17 mouse cellular contexts compared by ENCODE assay signal in the genomic region with DNA sequence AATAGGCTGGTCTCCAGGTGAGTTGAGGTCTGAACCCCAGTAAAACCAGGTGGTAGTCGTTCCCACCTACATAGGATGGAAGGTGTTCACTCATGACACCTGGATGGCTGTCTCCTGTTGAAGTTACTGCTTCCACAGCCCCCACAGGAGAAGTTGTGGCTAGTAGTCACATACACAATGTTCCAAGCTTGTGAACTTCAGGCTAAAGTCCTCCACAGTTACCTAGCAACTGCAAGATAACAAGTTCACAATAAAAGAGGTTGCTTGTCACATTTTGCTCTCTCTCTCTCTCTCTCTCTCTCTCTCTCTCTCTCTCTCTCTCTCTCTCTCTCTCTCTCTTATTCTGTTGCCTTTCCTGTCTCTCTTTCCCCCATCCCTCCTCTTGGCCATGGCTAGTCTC.
"Had no signal": no experiment of that assay in that cellular context is flagged by ENCODE, and none has a peak within 500 bp of the region (broad histone marks: within the 10 kb centered on the region; RNA-seq: fewer than 3 reads in every experiment).

No protein-coding gene starts in this region.

- H3K27ac ChIP-seq: lung, embryonic 15.5 days; macrophage; midbrain, embryonic 13.5 days; midbrain, embryonic 15.5 days; neural tube, embryonic 12.5 days had no signal

- H3K4me2 ChIP-seq: lung, embryonic 15.5 days; midbrain, embryonic 11.5 days; midbrain, embryonic 13.5 days; midbrain, embryonic 15.5 days; neural tube, embryonic 12.5 days had no signal

- H3K36me3 ChIP-seq: lung, embryonic 15.5 days; midbrain, embryonic 13.5 days; midbrain, embryonic 15.5 days; neural tube, embryonic 12.5 days had no signal

- H3K4me3 ChIP-seq: lung, embryonic 15.5 days; megakaryocyte, embryonic 14.5 days; midbrain, embryonic 13.5 days; midbrain, embryonic 15.5 days; neural tube, embryonic 12.5 days had no signal

- H3K9me3 ChIP-seq: megakaryocyte, embryonic 14.5 days had no signal

- DNase-seq: lung, adult 2 months; lung, postnatal 14 days; lung, postnatal 36 days; right cerebral cortex, postnatal 25 days; right cerebral cortex, postnatal 4 days; spleen, adult 18-20 months; thymus, adult 18-20 months; thymus, postnatal 14 days; thymus, postnatal 36 days had no signal

- H3K27me3 ChIP-seq: lung, embryonic 15.5 days; megakaryocyte, embryonic 14.5 days; midbrain, embryonic 13.5 days; midbrain, embryonic 15.5 days; neural tube, embryonic 12.5 days had no signal

- ATAC-seq: lung, postnatal 0 days; midbrain, embryonic 13.5 days; midbrain, embryonic 15.5 days had no signal

- H3K9ac ChIP-seq: lung, embryonic 15.5 days; midbrain, embryonic 13.5 days; midbrain, embryonic 15.5 days; neural tube, embryonic 12.5 days had no signal

- H3K4me1 ChIP-seq: lung, embryonic 15.5 days; megakaryocyte, embryonic 14.5 days; midbrain, embryonic 13.5 days; midbrain, embryonic 15.5 days; neural tube, embryonic 12.5 days had no signal
